Mouse (Mus musculus): Measurements from ENCODE around the gene Ces1d.

Gene Ces1d

GRCm38 (mm10) chr8:93140696-93141095, 56.9 kb downstream of the Ces1d start:
- DNase-seq (ENCODE audit: low read depth, low spot score), result no peak

DNA sequence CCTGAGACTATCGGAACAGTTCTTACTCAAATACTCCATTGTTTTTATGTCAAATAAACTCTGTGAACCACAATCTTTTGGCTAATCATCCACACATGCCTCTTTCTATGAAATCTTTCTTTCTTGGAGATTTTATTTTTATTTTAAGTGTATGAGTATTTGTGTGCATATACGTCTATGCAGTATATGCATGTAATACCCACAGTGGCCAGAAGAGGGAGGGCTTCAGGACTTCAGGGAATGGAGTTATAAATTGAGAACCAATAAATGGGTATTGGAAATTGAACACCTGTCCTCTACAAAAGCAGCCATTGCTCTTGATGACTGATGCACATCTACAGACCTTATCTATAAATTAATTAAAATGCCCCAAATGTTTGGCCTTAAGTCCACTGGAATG, 65.4 kb downstream of the Ces1d start:
- no peak for DNase-seq (ENCODE audit: low read depth, low spot score)

DNA sequence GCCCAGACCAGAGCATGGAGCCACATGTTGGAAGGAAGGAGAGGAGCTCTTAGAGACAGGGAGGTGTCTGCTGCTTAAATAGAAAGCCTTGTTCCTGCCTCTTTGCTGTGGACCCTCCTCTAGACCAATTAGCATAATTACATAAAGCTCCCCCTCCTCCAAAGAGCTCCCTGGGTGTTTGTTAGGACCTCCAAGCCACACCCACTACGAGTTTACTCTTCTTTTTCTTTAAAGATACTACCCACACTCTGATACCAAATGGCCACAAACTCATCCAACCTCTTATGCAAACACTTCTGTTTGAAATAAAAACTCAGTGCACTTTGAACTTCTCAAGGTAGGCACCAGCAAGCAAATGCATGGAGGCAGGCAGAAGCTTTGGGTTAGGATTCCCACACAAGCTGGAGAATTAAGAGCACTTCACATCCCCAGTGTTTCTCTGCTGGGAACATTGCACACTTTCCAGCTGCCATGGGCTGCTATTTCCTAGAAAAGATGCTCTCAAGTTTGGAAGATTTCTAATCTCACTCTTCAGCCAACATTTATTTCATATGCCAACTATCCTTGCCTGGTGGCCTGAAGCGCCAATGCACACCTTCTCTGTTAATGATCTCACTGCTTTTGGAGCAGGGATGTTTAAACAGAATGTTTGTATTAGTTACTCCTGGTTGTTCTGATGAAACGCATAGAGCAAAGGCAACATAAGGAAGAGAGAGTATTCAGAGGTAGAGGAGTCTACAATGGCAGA, 66.2 kb downstream of the Ces1d start, which contains the start of gene Ces1c:
TSS of gene Ces1c (minus strand) at position 51 of the 748 bp plus-strand sequence.
- no peak for DNase-seq (ENCODE audit: low read depth, low spot score)

- DNase-seq (ENCODE audit: low read depth, low spot score), result no peak
These were observed 71.2 kb downstream of the Ces1d start for GRCm38 (mm10) chr8:93126476-93126875.

DNA sequence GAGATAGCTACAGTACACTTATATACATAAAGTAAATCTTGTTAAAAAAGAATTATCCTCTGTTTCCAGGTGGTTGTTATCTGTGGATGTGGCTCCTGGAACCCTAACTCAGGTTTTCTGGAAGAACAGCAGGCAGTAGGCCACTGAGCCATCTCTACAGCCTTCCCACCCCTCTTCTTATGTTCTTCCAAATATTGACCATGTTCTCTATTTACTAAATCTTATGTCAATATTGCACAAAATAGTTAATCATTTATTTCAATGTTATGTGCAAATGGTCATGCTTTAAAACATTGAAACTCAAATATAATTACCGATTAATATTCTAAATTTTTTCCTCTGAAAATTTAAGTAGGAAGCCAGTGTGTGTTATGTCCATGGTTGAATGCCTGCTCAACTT, 75.6 kb downstream of the Ces1d start:
- DNase-seq (ENCODE audit: low read depth, low spot score), result no peak
